Mouse (Mus musculus) spleen, adult 2 months (tissue): ENCODE results near the gene Wdfy3.

ENCODE experiments used
- CTCF ChIP-seq: fragments of 200-500 bp; IDR thresholded peaks from 2 replicates; pipeline ENCODE4 v1.5.1; 2011; ENCODE audit warnings: mild to moderate bottlenecking, inconsistent platforms; ENCODE audit not compliant: insufficient read depth, insufficient read length, insufficient replicate concordance; ENCODE audit errors: extremely low read depth
- POLR2A ChIP-seq: fragments of 200-500 bp; IDR thresholded peaks from 2 replicates; pipeline ENCODE4 v1.6.1; 2011; ENCODE audit warnings: low read depth, low read length, inconsistent platforms

DNA sequence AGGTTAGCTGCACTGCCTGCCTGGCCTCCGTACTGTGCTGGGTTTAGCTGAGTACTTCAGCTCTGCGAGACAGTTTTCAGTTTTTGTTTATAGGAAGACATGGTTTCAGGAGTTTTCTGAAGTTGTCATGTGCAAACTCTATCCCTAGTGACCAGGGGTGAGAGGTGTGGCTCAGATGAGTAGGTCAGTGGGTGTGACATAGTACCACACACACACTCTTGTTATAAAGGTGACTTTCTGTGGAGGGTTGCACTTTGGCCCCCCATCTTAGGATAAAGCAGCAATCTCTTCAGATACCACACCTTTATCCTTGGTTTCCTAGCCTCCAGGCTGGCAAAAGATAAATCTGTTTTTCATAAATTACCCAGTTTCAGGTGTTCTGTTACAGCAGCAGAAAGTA is 284.9 kb downstream of the Wdfy3 start:
- TF ChIP-seq CTCF (no peak), POLR2A (no peak)
